Mouse (Mus musculus) thymus, postnatal 10 days (tissue): Measurements from ENCODE around the gene Tbc1d14.
A peak's percentile ranks its signal among the peaks of the same experiment; 100 is the strongest.

Source experiments
- DNase-seq, 2 experiments: peaks; one replicate each; pipeline ENCODE4 v3.0.0; 2021; ENCODE audit warnings: low spot score in 2 of 2

Tbc1d14 gene

DNA sequence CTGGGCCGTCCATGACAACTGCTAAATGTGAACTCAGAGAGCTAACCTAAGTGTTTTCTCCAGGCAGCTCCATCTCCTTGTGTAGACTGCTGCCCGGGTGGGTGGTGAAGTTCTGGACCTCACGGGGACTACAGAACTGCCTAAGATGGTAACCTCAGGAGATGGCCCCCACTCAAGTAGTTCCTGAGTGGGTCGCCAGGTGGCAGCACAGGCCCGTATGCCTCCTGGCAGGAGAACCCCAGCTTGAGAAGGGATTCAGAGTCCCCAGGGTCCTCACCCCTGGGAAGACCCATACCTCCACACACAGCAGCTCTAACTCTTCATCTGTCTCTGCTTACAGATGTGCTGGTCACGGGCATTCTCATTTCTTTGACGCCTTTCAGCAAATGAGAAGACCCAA is 130.3 kb downstream of the Tbc1d14 start:
- DNase-seq, result peak; percentile 74 to 91

GRCm38 (mm10) chr5:36461231-36461630 is 131.8 kb downstream of the Tbc1d14 start:
- DNase-seq, result no peak

GRCm38 (mm10) chr5:36460712-36461111 is 132.4 kb downstream of the Tbc1d14 start:
- DNase-seq, result no peak

DNA sequence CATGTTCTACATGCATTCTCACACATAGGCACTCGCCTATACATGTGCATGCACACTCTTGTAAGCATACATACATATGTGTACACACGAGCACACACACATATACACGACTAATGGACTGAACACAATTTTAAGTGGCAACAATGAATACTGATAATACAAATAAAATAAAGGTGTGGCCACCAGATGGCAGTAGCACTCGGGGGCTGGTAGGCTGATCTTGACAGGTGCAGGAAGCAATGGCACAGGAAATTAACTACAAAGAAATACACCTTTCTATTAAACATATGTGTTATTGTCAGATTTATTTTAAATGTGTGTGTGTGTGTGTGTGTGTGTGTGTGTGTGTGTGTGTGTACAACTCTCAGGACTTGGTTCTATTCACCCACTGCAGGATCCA is 134.2 kb downstream of the Tbc1d14 start:
- DNase-seq, result peak; percentile 46 to 78

DNA sequence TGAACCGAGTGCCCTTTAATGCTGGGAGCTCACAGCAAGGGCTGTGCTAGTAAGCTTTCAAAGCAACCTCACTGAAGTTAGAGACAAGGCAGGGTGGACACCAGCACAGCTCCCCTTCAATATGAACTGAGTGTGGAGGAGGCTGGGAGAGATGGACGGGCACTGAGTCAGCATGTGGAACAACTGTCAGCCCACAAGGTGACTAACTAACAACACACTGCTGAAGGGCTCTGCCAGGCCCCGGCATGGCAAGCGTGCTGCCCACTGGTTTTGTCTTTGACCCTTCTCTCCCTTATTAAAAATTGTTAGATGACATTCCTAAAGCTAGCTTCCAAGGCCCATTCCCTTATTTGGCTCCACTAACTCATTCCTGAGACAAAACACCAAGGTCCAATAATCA is 135.4 kb downstream of the Tbc1d14 start:
- no peak for DNase-seq

- no peak for DNase-seq
These were observed 140.3 kb downstream of the Tbc1d14 start for GRCm38 (mm10) chr5:36452821-36453220.

DNA sequence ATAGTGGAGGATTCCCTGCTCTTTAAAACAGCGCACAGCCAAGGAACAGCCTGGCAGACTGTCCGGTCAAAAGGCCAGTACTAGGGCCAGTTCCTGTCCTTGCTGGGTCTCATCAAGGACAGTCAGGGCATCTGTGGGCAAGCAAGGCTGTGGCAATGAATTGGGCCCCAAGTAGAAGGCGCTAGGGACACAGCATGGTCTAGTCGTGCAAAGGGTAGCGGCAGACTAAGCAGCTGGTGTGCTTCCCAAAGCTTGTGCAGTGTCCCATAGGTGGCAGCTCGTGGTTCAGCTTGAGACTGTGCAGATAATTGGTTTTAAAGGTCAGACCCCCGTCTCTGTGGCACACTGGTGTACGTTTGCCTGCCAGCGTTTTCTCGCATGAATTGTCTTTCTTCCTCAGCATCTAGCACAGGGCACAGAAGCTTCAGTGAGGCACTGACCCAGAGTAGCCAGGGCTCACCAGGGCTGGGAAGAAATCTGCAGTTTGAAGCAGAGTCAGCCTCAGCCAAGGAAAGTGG is 141.1 kb downstream of the Tbc1d14 start:
- DNase-seq, result no peak

DNA sequence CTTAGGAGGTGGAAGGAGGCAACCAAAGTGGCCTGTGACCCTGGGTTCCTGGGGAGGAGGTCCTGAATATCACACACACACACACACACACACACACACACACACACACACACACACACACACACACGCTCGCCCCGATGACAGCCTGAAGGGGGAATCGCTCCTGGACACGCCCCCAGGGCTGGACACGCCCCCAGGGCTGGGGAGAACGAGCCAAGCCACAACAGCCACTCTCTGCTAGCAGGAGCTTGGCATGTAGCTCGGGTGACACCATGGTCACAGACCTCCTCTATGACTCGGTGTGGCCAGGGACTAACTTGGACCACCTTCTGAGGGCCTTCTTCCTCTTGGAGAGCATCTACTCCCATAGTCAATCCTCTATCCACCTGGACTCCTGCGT is 142.0 kb downstream of the Tbc1d14 start:
- no peak for DNase-seq

GRCm38 (mm10) chr5:36449710-36450358 is 143.2 kb downstream of the Tbc1d14 start:
- DNase-seq, result no peak

- DNase-seq, result no peak
These were observed 145.2 kb downstream of the Tbc1d14 start for GRCm38 (mm10) chr5:36447872-36448271.

DNA sequence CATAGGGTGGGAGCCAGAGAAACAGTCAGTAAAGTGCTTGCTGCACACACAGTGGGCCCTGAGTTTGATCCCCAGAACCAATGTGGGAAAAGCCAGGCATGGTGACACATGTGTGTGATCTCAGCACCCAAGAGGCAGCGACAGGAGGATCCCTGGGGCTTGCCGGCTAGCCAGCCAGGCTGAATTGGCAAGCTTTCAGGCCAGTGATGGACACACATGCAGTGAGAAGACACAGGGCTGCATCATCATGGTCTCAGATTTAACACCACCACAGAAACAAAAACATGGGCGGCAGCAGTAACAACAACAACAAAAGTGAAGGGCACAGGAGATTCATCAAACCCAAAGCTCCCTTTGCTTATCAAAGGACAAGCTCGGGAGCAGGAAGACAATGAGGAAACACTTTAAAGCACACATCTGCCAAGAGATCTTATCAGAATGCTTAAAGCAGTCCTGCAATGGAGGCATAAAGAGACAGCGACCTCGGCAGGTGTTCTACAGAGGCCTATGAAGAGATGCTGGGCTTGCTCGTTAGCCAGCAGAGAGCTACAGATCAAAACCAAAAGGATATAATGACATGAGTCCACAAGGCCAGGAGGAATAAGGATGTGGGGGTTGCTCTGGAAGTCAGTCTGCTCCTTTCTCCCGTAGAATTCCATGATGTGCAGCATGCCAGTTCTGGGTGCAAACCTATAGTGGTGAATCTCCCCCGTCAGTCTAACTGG is 146.7 kb downstream of the Tbc1d14 start:
- DNase-seq, result peak; percentile 33 to 37

DNA sequence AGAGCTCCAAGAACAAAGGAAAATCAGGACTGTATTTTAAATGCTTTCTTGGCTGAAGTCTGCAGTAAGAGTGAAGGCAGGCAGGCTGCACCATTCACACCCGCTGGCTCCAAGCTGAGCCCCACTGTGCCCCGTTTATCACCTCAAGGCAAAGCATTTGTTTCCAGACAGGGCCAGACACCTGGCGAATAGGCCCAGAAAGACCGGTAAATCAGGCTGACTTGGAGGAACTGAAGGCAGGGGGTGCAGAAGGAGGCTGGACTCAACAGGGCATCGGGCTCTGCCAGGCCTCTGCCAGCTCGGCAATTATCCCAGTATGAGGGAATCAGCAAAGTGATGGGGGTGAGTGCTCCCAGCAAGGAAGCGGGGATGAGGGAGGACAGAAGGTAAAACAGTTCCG is 148.0 kb downstream of the Tbc1d14 start:
- DNase-seq, result peak in 1 of 2 experiments; percentile 35

DNA sequence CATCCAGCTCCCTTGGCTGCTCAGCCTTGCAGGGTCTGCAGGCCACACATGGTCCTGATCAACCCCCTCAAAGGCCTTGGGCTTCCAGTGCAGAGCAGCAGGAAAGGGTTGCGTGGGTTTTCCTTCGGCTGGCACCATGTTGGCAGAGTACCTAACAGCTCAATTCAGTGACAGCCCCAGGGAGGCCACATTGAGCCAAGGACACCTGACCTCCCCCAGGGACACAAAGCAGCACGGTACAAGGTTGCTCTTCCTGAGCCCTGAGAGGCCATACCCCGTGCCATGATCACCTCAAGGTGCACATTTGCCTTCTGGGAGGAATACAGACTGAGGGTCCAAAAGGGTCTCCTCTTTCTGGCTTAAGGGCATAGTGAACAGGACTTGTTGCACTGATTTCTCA is 148.5 kb downstream of the Tbc1d14 start:
- no peak for DNase-seq

GRCm38 (mm10) chr5:36440741-36441140 is 152.3 kb downstream of the Tbc1d14 start:
- no peak for DNase-seq
